Mouse (Mus musculus) liver, adult 2 months (tissue): ENCODE measurements at regions not wholly inside any gene's neighbourhood (a gene's known extent, or its start where the extent isn't known, plus 50 kb on each side); places are given as distances from the start of the nearest gene placed in this dataset.

ENCODE experiments used
- DNase-seq: peaks from one replicate; pipeline ENCODE4 v3.0.0-alpha.2; 2011; ENCODE audit warnings: low read depth, low spot score; ENCODE audit errors: extremely low read depth
- H3K27ac ChIP-seq: fragments of 200-500 bp; replicated peaks from 2 replicates; pipeline ENCODE4 v1.5.1; 2012; ENCODE audit warnings: low read depth, mild to moderate bottlenecking, control low read depth, inconsistent platforms, low read length; ENCODE audit not compliant: insufficient read depth
- H3K27me3 ChIP-seq: fragments of 200-500 bp; 2 replicates; pipeline ENCODE4 v1.6.1; 2012; ENCODE audit warnings: mild to moderate bottlenecking, moderate library complexity, low read length, inconsistent platforms; ENCODE audit not compliant: control insufficient read depth, insufficient read depth
- H3K36me3 ChIP-seq: fragments of 200-500 bp; 2 replicates; pipeline ENCODE4 v1.6.1; 2012; ENCODE audit warnings: low read length, inconsistent platforms; ENCODE audit not compliant: control insufficient read depth, insufficient read depth
- H3K4me1 ChIP-seq: fragments of 200-500 bp; 2 replicates; pipeline ENCODE4 v1.6.1; 2011; ENCODE audit warnings: low read length; ENCODE audit not compliant: control insufficient read depth, insufficient read depth
- H3K4me3 ChIP-seq: fragments of 200-500 bp; 2 replicates; pipeline ENCODE4 v1.5.1; 2011; ENCODE audit warnings: low read depth, mild to moderate bottlenecking, control low read depth, low read length, moderate library complexity; ENCODE audit not compliant: insufficient read depth
- H3K79me2 ChIP-seq: fragments of 200-500 bp; 2 replicates; pipeline ENCODE4 v1.6.1; 2012; ENCODE audit warnings: inconsistent platforms, mild to moderate bottlenecking, low read length, moderate library complexity; ENCODE audit not compliant: control insufficient read depth, insufficient read depth
- H3K9ac ChIP-seq: fragments of 200-500 bp; 2 replicates; pipeline ENCODE4 v1.6.1; 2012; ENCODE audit warnings: low read depth, mild to moderate bottlenecking, control low read depth, inconsistent platforms, low read length
- CTCF ChIP-seq: fragments of 200-500 bp; IDR thresholded peaks from 2 replicates; pipeline ENCODE4 v1.5.1; 2011; ENCODE audit warnings: low read depth, low read length, control low read depth
- POLR2A ChIP-seq: fragments of 200-500 bp; IDR thresholded peaks from 2 replicates; pipeline ENCODE4 v1.6.1; 2011; ENCODE audit warnings: low read length, control low read depth; ENCODE audit not compliant: insufficient read depth; ENCODE audit errors: extremely low read depth
- WGBS: fragments of 180-500 bp; shearing (Covaris S2); methylation state at CpG from one replicate; pipeline ENCODE4 v1.1.7; 2018; 5-methylcytosine and 5-hydroxymethylcytosine counted together

- Histone ChIP-seq H3K9ac (no peak overlapping the region; the same call in 1 of the 2 replicates), H3K4me1 (peaks cover 14% of the 10 kb centered on the region), H3K27ac (no peak overlapping the region), H3K27me3 (no peaks in the 10 kb centered on the region), H3K79me2 (no peaks in the 10 kb centered on the region), H3K4me3 (no peak overlapping the region), H3K36me3 (peaks cover 2% of the 10 kb centered on the region; the same call in 1 of the 2 replicates)
- 61% methylated on average over 3 of the region's 3 CpGs for WGBS
- TF ChIP-seq POLR2A (no peak), CTCF (no peak)
- DNase-seq, result no peak
Observed at GRCm38 (mm10) chr8:114081757-114082059, 51.6 kb upstream of the Nudt7 start.
